Mouse (Mus musculus): ENCODE measurements around the gene Ppp2r5d. TPM values are rescaled to one million over a fixed set of nuclear protein-coding genes. Genes with fewer than 3 reads are reported as not detected.

Gene Ppp2r5d
- polyA plus RNA-seq, 1 experiment = 42.6 TPM

DNA sequence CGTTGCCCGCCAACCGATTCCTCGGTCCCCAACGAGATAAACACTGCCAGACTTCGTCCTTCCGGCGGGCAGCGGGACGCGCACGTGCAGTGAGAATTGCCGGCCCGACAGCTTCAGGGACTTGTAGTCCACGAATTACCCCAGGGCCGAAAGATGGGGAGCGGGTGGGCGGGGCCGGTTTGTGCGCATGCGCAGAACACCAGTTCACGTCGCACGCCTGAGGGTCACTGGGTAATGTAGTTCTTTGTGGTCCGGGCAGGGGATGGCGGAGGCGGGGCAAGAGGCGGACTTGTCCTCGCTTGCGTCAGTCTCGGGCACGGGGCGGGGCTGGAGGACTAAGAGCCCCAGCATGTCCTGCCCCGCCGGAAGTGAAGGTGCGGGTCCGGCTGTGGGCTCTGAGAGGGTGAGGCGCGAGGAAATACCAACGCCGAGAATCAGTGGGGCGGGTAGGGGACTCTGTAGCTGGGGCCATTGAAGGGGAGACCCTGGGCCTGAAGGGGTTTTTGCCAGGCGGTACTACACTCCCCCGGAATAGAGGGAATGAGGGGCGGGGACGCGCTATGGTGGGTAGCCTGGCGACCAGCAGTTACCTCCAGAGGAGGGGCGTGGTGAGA, 24.0 kb downstream of the Ppp2r5d start, which contains the start of gene Klhdc3:
TSS of gene Klhdc3 (minus strand) at position 155 of the 614 bp plus-strand sequence.
- DNase-seq (ENCODE audit: low spot score) = peak; percentile 81

DNA sequence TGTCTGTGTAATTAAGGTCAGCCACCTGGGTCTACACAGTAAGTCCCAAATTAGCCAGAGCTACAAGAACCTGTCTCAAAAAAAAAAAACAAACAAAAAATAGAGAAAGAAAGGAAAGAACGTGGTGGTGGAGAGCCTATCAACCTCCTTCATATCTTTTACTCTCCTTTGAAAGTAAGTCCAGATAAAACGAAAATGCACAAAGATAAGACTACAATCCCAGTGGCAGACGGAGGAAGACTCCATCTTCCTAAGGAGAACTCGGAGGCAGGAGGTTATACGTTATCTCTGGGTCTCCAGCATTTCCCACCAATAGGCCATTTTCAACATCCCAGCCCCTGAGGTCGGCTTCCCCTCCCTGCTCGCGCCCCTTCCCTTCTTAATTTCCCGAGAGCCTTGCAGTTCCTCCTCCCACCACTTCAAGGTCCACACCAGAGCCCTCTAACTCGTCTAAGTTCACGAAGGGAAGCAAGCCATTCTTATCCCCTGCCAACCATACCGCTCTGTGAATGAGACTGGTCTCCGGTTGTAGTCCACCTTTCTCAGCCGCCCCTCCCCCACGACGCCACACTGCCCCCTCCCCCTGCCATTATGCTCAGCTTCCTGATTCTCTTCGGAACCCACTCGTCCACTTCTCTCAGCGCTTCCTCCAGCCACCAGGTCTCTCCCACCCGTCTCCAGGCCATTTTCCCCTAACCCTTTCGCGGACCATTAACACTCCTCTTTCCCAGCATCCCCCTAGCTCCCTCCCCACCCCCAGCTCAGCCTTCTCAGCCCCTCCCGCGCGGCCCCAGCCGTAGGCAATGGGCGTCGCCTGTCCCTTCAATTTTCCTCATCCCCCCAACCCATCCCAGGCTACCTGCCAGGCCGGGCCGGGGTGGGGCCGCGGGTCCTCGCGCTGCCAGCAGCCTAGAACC, 24.8 kb downstream of the Ppp2r5d start:
- DNase-seq (ENCODE audit: low spot score) = no peak

DNA sequence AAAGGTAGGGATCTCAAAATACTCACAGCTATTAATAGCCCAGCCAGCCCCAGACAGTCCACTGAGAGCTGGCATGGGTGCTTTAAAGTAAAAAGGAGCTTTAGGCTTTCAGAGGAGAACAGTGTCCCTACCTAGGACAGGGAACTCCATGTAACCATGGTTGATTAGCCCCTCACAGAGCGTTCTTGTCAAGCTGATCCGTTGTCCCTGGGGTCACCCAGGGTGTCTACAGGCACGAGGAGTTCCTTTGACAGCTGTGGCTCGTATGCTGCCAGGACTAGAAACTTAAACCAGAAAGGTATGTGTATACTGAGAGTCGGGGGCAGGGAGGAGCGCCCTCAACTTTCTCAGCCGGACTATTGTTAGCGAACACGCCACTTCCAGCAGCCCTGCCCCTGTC, 26.0 kb downstream of the Ppp2r5d start:
- no peak for DNase-seq (ENCODE audit: low spot score)

DNA sequence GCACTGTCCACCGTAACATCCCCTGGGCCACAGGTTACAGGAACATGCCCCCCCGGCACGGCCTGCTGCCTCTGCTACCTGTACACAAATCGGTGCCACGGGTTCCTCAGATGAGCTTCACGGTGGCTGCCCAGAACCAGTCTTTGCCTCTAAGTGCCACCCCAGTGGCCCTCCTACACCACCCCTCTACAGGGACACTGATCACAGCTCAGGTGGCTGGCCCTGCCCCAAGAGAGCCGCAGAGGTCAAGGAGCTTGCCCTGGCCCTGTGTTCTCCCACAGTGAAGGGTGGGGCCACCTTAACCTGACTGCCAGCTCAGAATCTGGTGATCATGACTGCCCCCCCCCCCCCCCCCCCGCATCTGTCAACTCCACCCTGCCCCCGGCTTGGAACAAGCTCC, 26.5 kb downstream of the Ppp2r5d start, which contains the start of gene Mea1:
TSS of gene Mea1 (plus strand) at position 378 of the 400 bp plus-strand sequence.
- DNase-seq (ENCODE audit: low spot score) = no peak

DNA sequence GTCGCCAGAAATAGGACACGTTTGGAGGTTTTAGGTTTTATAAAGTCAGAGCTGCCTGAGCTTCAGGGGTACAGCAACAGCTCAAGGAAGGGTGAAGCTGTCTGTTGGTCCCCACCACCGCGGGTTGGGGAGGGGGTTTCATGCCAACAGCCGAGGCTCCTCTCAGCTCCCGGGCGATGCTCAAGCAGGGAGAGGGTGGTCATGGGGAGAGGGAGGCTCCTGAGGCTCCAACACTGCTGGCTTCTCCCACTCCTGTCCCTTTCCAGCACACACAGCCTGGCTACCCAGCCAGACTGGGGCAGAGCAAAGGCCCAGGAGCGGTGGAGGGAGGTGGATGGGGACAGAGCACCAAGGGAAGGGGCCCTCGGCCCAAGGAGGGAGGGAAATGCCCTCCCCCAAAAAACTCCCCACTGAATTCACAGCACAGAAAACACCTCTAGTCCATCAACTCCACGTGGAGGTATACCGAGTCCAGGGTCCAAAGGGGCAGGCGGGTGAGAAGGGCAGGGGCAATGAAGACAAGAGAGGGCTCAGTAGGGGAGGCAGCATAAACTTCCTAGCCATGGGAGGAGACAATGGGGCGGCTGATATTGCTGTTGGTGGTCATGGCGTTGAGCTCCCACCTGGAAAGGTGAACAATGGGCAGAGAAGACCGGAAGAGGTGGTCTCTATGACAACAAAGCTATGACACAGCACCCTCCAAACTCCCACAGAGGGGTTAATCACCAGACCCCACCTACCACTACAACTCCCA, 30.2 kb downstream of the Ppp2r5d start:
- no peak for DNase-seq (ENCODE audit: low spot score)

DNA sequence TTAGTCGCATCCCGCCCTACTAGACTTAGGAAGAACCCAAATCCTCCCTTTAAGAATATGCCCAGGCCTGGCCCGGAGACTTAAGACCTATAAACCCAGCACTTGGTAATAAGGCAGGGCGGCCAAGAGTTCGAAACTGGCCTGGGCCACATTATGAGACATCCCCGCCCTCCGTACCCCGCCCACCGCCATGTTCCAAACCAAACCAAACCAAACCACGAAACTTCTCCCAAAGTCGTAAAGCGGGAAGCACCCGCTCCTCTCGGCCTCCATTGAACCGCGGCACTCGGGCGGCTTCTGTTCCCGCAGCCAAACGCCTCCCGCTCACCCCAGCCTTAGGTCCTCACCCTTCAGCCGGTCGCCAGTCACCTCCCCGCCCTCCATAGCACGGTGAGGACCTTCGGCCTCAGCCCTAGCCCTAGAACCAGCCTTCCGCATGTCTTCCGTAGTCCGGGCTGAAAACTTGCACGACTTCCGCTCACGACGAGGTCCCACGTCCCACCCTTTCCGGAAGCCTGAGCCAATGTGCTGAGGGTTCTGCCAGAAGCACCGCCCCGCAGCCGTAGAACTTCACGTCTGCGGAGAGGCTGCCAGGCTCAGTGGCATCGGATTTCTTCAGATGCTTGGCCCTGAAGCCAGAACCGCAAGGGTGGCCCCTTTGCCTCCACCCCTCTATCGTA, 30.9 kb downstream of the Ppp2r5d start, which contains the start of gene Rrp36:
TSS of gene Rrp36 (minus strand) at position 503 of the 680 bp plus-strand sequence.
- DNase-seq (ENCODE audit: low spot score) = peak; percentile 71

DNA sequence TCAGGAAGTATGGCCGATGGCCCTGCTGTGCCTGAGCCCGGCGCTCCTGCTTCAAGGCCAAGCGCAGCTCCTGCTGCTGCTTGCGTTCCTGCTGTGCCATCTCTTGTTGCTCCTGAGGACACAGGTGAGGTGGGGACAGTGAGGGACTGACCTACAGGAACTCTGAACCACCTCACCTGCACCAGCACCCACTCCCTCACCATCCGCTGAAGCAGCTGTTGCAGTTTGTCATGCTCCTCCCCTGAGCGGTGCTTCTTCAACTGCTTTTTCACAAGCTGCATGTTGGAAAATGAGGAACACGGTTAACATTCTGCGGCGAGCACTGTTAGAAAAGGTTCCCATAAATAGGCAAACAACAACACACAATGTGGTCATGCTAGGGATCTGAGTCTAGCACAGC, 35.0 kb downstream of the Ppp2r5d start:
- DNase-seq (ENCODE audit: low spot score) = no peak

DNA sequence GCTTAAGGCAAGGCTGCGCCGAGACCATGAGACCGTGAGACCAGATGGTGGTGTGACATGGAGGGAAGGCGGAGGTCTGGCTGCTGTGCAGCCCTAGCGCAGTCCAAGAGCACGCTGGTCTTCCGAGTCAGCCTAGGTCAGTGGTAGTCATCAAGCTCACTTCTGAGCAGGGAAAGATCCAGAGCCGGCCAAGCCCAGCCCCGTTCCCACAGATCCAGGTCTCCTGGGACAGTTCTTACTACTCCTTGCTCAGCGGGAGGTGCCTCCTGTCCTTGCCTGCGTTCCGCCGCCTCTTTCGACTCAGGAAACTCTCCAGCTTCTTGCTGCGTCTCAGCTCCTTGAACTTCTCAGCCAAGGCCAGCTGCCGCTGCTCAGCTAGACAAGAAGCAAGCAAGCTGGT, 37.2 kb downstream of the Ppp2r5d start:
- no peak for DNase-seq (ENCODE audit: low spot score)

DNA sequence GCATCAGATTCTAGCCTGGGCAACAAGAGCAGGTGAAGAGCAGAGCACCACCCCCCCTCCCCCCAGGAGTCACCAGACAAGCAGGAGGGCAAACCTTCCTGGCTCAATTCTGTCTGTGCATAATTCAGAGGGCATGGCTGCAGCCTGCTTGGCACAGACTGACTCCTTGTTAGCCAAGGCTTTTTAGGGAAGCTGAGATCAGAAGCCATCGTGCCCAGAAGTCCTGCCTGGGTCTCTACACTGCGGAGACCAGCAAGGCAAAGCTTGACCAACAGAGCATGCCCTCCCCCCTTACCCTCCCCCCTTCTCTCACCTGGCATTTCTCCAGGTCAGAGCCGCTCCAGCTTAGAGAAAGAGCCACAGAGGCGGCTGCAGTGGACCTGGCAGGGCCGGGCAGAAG, 42.2 kb downstream of the Ppp2r5d start:
- no peak for DNase-seq (ENCODE audit: low spot score)

DNA sequence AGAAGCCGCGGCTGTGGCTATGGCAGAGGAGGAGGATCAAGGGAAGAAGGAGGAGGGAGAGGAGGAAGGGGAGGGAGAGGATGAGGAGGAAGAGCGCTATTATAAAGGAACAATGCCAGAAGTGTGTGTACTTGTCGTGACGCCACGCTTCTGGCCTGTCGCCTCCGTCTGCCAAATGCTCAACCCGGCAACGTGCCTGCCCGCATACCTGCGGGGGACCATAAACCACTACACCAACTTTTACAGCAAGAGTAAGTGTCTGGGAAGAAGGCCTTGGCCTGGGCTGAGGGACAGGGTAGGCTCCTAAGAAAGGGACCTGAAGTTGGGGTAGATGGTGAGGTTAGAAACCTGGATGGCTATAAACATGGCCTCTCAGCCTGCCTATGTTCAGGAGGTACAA, 42.9 kb downstream of the Ppp2r5d start:
- DNase-seq (ENCODE audit: low spot score) = no peak

DNA sequence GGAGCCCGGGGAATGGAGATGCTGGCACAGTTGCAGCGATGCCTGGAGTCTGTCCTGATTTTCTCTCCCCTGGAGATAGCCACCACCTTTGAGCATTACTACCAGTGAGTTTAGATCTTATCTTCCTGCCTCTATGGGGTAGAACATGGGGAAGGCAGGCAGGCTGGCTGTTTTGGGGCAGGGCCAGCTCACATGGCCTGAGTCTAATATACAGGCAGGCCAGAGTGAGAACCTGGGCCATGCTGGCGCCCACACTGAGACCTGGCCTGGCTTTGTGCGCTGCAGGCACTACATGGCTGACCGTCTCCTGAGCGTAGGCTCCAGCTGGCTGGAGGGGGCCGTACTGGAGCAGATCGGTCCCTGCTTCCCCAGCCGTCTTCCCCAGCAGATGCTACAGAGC, 43.6 kb downstream of the Ppp2r5d start:
- DNase-seq (ENCODE audit: low spot score) = no peak

DNA sequence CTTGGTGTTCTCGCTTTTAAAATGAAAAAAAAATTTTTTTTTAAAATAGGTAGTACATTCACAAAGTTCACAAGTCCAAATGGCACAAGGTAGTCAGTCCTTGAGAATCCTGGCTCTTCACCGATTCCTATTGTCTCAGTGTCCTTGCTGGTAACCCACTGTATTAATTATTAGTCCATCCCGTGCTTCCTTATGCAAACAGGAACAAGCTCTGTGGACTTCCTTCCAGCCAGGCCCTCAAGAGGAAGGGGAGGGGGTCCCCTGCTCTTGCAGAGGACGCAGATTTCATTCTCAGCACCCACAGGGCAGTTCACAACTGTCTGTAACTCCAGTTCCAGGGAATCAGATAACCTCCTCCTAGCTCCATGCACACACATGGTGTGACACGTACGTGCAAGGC, 48.9 kb downstream of the Ppp2r5d start:
- DNase-seq (ENCODE audit: low spot score) = no peak

DNA sequence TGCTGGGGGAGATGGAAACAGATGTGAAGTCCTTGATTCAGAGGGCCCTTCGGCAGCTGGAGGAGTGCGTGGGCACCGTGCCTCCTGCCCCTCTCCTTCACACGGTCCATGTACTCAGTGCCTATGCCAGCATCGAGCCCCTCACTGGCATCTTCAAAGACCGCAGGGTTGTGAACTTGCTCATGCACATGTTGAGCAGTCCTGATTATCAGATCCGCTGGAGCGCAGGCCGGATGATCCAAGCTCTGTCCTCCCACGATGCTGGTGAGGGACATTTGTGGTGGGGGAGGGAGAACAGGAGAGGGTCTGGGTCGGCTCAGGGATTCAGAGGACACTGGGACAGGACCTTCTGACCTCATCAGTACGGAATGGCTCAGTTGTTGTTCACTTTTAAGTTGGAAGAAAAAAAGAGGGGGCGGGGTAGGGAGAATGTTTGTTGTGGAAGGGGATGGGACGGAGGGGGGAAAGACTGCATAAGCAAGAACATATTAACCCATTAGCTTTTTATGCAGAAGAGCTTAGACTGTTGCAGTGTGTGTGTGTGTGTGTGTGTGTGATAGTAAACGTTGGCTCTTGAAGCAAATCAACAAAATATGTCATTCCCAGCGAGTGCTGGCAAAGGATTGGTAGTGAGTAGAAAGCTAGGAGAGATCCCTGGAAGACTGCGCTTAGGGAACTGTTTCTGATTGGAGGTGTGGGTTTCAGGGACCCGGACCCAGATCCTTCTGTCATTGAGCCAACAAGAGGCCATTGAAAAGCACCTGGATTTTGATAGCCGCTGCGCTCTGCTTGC, 53.0 kb downstream of the Ppp2r5d start:
- DNase-seq (ENCODE audit: low spot score) = no peak

DNA sequence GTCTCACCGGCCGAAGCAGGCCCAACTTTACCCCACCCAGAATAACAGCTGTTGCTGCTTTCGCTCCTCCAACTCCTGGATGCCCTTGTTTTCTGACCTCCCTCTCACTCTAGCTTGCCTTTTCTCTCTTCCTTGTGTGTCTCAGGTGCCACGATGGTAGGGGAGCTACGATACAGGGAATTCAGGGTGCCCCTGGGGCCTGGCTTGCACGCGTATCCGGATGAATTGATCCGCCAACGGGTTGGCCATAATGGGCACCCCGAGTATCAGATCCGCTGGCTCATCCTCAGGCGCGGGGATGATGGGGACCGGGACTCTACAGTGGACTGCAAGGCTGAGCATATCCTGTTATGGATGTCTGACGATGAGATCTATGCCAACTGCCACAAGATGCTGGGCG, 53.6 kb downstream of the Ppp2r5d start:
- no peak for DNase-seq (ENCODE audit: low spot score)

DNA sequence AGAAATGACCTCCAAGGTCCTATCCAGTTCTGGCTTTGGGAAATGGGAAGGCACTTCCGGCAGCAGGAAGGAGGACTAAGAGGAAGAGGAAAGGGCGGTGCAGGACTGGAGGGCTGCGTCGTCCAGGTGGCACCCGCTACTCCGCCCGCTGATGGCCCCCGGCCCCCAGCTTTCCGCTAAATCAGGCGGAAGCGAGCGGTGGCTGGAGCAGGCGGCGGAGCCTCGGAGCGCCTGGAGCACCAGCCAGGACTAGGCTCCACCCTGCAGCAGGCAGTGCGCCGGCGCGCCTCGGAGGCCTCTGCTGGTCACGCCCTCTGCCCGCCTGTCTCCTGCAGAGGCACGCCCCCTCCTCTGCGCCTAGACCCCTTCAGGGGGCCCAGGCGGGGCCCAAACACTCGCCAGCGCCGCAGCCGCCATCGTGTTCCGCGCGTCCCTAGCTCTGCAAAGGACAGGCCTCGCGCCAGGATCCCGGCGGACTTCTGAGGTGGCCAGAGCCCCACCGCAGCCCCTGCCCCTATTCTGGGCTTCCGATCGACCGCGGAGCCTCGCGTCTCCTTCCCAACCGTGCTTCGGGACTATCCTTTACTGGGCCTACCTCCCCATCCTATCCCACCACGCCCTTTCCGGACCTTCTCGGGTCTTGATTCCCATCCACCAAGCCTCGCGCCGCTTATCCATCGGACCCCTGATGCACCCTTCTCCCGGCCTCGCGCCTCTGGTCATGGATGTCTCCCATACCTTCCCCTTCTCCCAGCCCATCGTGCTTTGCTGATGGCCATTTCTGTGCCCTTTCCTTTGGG, 54.5 kb downstream of the Ppp2r5d start, which contains the start of gene Cul7:
TSS of gene Cul7 (plus strand) at position 106 of the 800 bp plus-strand sequence.
- peak; percentile 78 for DNase-seq (ENCODE audit: low spot score)

DNA sequence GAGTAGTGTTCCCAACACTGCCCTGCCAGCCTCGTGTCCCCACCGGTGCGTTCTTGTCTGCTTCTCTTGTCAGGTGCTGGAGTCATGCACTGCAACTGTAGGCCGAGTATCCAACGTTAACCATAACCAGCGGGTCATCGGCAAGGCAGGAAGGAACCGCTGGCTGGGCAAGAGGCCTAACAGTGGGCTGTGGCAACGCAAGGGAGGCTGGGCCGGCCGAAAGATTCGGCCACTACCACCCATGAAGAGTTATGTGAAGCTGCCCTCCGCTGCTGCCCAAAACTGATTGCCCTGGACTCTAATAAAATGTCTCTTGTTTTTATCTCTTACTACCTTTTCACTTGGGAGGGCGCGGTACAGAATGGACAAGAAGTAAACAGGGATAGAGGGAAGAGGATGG, 55.1 kb downstream of the Ppp2r5d start:
- DNase-seq (ENCODE audit: low spot score) = no peak

DNA sequence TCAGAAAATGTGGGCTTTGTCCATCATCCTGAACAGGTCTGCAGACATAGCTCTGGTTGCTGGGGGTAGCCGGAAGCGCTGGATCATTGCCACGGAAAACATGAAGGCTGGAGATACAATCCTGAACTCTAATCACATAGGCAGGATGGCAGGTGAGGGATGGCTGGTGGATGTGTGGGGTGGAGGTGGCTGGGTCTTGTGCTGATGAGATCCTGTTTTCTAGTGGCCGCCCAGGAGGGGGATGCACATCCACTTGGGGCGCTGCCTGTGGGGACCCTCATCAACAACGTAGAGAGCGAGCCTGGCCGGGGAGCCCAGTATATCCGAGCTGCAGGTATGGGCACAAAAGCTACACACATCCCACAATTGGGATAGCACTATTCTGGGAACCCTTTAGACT, 56.5 kb downstream of the Ppp2r5d start:
- no peak for DNase-seq (ENCODE audit: low spot score)

DNA sequence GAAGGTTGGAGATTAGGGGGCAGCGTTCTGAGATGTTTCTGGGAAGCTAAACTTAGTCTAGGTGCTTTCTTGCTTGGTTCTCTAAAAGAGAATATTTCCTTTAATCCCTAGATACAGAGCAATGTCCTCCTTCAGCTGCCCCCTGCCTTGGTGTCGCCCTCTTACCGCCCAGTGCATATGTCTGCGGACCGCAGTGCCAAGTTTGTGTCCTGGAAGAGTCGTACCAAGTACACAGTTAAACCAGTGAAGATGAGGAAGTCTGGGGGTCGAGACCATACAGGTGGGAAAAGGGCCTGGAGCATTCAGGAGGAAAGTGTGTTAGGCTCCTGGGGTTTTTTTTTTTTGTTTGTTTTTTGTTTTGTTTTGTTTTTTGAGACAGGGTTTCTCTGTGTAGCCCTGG, 57.6 kb downstream of the Ppp2r5d start:
- DNase-seq (ENCODE audit: low spot score) = no peak

DNA sequence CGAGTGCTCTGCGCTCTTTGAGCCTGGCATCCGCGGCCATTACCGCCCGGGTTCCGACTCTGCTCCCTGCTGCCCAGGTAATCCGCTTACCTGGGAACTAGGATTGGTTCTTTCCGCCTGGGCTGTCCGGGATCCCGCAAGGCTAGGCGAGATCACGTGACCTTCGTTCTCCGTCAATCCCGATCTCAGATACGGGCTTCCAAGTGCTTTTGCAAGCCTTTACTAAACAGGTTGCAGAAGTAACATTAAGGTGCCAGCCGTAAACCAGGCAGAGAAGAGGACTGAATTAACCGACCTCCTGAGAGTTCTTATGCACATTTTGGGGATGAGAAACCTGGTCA, 58.6 kb downstream of the Ppp2r5d start:
- no peak for DNase-seq (ENCODE audit: low spot score)

Measured in urinary bladder, adult 2 months (tissue).